Mouse (Mus musculus) heart, embryonic 16.5 days (tissue): ENCODE measurements around the gene Hes5. TPM values are rescaled to one million over a fixed set of nuclear protein-coding genes. Genes with fewer than 3 reads are reported as not detected.
A peak's percentile ranks its signal among the peaks of the same experiment; 100 is the strongest.

Source experiments
- ATAC-seq: fragments of 200-750 bp; cut with Nextera tagmentation; replicated peaks from 2 replicates; pipeline ENCODE4 v1.8.0; 2017; ENCODE audit warnings: moderate number of reproducible peaks; ENCODE audit not compliant: insufficient read depth, low FRiP score; ENCODE audit errors: extremely low read depth
- H3K27ac ChIP-seq: fragments of 300-500 bp; sonication (generic); 2 replicates; pipeline ENCODE4 v1.5.1; 2014; ENCODE audit warnings: mild to moderate bottlenecking, low read length, control low read depth, moderate library complexity
- H3K27me3 ChIP-seq: fragments of 300-500 bp; sonication (generic); 2 replicates; pipeline ENCODE4 v1.6.1; 2014; ENCODE audit warnings: low read length, mixed read lengths; ENCODE audit not compliant: control insufficient read depth, insufficient read depth
- H3K36me3 ChIP-seq: fragments of 300-500 bp; sonication (generic); 2 replicates; pipeline ENCODE4 v1.6.1; 2014; ENCODE audit not compliant: control insufficient read depth, insufficient read depth
- H3K4me1 ChIP-seq: fragments of 300-500 bp; sonication (generic); 2 replicates; pipeline ENCODE4 v1.6.1; 2014; ENCODE audit warnings: low read length, mixed read lengths; ENCODE audit not compliant: control insufficient read depth, insufficient read depth
- H3K4me2 ChIP-seq: fragments of 300-500 bp; sonication (generic); 2 replicates; pipeline ENCODE4 v1.6.1; 2014; ENCODE audit warnings: low read depth, mild to moderate bottlenecking, control low read depth, low read length
- H3K4me3 ChIP-seq: fragments of 300-500 bp; sonication (generic); 2 replicates; pipeline ENCODE4 v1.5.1; 2014; ENCODE audit warnings: mild to moderate bottlenecking, control low read depth, low read length
- H3K9ac ChIP-seq: fragments of 300-500 bp; sonication (generic); 2 replicates; pipeline ENCODE4 v1.6.1; 2014; ENCODE audit warnings: low read length, control low read depth
- H3K9me3 ChIP-seq: fragments of 300-500 bp; sonication (generic); replicated peaks from 2 replicates; pipeline ENCODE4 v1.6.1; 2016; ENCODE audit warnings: low read length; ENCODE audit not compliant: control insufficient read depth
- WGBS: fragments of 180-500 bp; shearing (Covaris S2); extraction: QIAGEN DNeasy Blood & Tissue Kit; methylation state at CpG from one replicate; pipeline ENCODE4 v1.1.7; 2014; 5-methylcytosine and 5-hydroxymethylcytosine counted together
- polyA plus RNA-seq: library from polyadenylated mRNA; unstranded; fragments of >200 nt; fragmentation: Nextera tagmentation; extraction: Ambion mirVana; gene quantifications from 2 replicates; pipeline ENCODE4 v1.2.1, GENCODE M21; 2015

The Hes5 gene
- polyA plus RNA-seq, 1 experiment from 2014 or later, result 0.29 TPM

DNA sequence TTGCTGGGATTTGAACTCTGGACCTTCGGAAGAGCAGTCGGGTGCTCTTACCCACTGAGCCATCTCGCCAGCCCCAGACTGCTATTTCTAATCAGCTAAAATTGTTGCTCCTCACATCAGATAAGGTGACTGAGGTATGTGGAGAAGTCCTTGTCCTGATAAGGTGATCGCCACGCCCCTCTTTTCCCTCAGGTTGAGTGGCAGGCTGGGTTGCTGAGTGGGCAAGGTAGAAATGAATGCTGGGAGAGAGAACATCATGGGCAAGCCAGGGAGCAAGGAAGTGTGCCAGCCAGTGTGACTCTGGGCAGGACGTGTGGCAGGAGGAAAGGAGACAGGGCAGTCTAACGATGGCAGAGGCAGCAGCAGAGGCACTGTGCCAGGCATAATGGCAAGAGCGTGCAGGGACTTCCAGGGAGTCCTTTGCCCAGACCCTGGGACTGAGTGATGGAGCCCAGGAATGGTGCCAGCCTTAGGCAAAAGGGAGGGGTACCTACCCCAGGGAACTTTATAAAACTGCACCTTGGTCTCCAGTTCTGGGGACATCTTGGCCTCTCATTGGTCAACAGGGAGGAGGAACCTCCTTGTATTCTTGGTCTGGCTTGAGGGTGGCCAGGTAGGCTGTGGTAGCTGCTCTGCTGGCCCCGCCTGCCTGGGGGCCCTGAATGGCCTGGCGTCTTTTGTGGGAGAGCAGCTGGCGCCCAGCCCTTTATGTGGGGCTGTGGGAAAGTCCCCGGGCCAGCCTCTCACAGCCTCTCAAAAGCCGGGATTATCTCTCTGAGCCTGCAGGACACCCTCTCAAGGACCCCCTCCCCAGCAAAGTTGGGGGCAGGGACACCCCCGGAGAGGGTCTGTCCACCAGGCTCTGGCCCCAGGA, 12.4 kb upstream of the Hes5 start:
- Histone ChIP-seq H3K27ac (no peak overlapping the region), H3K36me3 (no peaks in the 10 kb centered on the region), H3K4me3 (no peak overlapping the region), H3K4me1 (peaks cover 8% of the 10 kb centered on the region), H3K27me3 (peaks cover 47% of the 10 kb centered on the region), H3K9ac (no peak overlapping the region), H3K9me3 (no peaks in the 10 kb centered on the region), H3K4me2 (no peak overlapping the region)
- ATAC-seq, result no peak
- 42% methylated on average over 14 of the region's 14 CpGs for WGBS

DNA sequence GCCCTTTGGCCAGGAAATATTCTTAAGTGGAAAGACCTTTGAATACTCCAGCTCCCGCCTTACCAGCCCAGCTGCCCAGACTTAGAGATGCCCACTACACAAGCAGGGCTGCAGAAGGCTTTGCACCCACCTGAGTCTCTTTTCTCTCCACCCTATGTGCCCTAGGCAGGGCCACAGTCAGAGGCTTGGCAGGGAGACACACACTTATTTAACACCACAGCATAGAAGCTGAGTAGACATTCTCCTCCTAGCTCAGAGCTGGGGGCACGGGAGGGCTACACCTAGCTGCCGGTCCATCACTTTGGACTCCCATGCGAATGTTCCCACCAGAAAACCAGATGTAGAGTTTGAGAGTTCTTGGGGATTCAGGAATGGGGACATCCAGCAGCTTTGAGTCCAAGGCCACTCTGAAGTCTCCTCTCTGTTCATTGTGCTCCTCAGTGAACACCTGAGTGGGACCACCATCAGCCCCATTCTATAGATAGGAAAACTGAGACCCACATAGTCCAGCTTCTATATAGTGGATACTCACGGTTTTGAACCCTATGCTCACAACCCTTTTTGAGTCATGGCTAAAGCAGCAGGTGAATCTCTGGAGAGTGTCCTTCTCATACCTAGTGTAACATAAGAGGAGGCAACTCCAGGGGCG, 11.7 kb upstream of the Hes5 start:
- H3K36me3 ChIP-seq, result no peaks in the 10 kb centered on the region
- peaks cover 55% of the 10 kb centered on the region for H3K27me3 ChIP-seq
- H3K27ac ChIP-seq, result no peak overlapping the region
- H3K9ac ChIP-seq, result no peak overlapping the region
- H3K9me3 ChIP-seq, result no peaks in the 10 kb centered on the region
- WGBS, result 63% methylated on average over 6 of the region's 6 CpGs
- peaks cover 8% of the 10 kb centered on the region for H3K4me1 ChIP-seq
- H3K4me2 ChIP-seq, result no peak overlapping the region
- no peak for ATAC-seq
- H3K4me3 ChIP-seq, result no peak overlapping the region

DNA sequence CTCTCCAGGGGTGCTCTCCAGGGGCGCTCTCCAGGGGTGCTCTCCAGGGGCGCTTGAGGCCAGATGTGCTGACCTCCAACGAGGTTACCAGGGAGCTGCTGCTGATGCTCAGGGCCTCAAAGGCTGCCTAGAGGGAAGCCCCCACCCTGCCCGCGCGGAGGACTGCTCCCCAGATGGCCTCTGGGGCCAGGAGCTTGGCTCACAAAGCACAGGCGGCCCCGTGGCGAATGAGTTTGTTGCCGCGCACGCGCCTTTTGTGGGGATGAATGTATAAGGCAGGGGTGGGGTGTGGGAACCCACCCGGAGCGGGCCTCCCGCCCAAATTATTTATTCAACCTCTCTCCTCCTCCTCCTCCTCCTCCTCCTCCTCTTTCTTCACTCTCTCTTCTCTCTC, 11.1 kb upstream of the Hes5 start:
- Histone ChIP-seq H3K4me1 (peaks cover 8% of the 10 kb centered on the region), H3K4me2 (no peak overlapping the region), H3K36me3 (no peaks in the 10 kb centered on the region), H3K9me3 (no peaks in the 10 kb centered on the region), H3K27ac (no peak overlapping the region), H3K27me3 (peaks cover 60% of the 10 kb centered on the region), H3K9ac (no peak overlapping the region), H3K4me3 (no peak overlapping the region)
- ATAC-seq, result no peak
- WGBS, result 15% methylated on average over 16 of the region's 16 CpGs

DNA sequence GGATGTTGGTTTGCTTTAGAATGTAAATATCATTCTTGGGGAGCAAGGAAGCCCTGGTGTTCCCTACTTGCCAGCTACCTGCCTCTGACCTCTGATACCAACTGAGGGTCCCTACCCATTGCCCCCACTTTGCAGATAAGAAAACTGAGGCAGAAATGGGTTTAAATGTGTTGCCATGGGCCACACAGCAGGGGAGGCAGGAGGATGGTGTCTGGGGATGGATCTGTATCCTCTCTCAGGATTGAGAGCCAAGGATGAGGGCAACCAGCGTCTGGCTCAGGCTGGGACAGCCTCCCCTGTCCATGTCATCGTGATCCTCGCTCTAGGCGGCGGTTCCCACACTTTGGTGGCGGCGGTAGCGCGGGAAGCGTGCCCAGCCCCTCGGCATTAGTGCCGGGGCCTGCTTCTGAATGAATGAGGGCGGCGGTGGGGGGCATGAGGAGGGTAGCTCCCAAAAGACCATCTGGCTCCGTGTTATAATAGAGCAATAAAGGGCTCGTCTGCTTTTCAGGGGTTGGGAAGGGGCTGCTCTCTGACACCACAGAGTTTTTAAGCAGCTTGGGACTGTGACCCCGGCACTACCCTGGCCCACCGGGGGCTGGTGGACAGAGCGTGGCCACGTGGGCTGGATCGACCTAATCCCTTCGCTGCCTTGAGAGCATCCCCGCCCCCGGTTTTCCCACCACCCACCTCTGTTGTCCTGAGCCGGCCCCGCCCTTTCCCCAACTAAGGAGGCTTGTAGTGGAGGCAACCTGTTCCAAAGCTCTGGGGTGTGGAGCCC, 8.1 kb upstream of the Hes5 start:
- H3K4me3 ChIP-seq, result no peak overlapping the region

DNA sequence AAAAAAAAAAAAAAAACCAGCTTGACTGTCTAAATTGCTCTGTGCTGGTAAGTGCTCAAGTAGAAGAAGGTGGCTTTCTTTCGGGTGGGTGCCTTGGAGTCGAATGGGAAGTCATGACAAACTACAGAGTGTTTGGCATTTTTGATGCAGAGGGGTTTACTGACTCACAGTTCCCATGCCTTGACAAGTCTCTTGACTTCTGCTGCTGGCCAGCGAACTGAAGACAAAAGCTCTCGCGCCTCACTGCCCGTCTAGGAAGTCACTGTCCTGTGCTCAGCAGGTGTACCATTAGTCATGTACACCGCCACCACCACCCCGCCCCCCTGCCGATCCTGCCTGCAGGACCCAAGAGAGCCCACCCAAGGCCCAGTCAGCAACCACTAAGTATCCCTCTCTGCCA, 4.1 kb upstream of the Hes5 start:
- ATAC-seq, result no peak
- no peak overlapping the region for H3K9ac ChIP-seq
- H3K4me3 ChIP-seq, result no peak overlapping the region
- no peak overlapping the region for H3K27ac ChIP-seq
- 49% methylated on average over 9 of the region's 9 CpGs for WGBS
- H3K9me3 ChIP-seq, result no peaks in the 10 kb centered on the region
- peaks cover 20% of the 10 kb centered on the region for H3K4me1 ChIP-seq
- no peaks in the 10 kb centered on the region for H3K36me3 ChIP-seq
- H3K4me2 ChIP-seq, result no peak overlapping the region
- peaks cover 84% of the 10 kb centered on the region for H3K27me3 ChIP-seq

More for the DNA sequence above, 8.1 kb upstream of the Hes5 start:
- 4% methylated on average over 26 of the region's 26 CpGs for WGBS
- Histone ChIP-seq H3K4me1 (peaks cover 2% of the 10 kb centered on the region; the same call in 1 of the 2 replicates), H3K4me2 (no peak overlapping the region), H3K36me3 (no peaks in the 10 kb centered on the region), H3K9ac (no peak overlapping the region), H3K27ac (no peak overlapping the region), H3K9me3 (no peaks in the 10 kb centered on the region), H3K27me3 (peaks cover 79% of the 10 kb centered on the region)
- ATAC-seq, result no peak

DNA sequence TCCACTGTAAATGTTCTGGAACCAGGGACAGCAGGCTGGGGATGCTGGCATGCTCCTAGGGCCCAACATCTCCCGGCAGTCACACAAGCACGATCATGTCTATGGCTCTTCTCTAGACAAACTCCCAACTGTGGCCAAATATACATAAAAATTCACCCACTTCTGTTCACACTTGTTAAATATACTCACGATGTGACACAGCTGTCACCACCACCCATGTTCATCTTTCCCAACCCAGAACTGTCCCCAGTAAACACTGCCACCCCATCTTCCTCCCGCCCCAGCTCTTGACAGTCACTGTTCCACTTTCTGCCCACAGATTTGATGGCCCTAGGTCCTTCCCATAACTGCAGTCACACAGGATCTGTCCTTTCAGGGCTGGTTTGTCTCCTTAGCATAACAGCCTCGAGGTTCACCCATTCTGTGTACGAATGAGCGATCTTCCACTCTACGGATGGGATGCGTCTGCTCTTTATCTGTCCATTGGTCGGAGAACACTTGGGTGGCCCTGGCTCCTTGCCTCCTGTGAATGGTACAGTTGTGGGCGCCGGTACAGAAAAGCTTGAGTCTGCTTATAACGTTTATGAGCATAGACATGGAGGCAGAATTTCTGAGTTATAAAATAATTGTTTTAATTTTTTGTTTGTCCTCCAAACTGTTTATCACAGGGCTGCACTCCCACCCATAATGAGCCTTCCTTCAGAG, 3.3 kb upstream of the Hes5 start:
- Histone ChIP-seq H3K4me3 (no peak overlapping the region), H3K4me2 (no peak overlapping the region), H3K36me3 (no peaks in the 10 kb centered on the region), H3K4me1 (peaks cover 20% of the 10 kb centered on the region), H3K27me3 (peaks cover 85% of the 10 kb centered on the region), H3K9ac (no peak overlapping the region), H3K9me3 (no peaks in the 10 kb centered on the region), H3K27ac (no peak overlapping the region)
- no peak for ATAC-seq
- 44% methylated on average over 13 of the region's 13 CpGs for WGBS

DNA sequence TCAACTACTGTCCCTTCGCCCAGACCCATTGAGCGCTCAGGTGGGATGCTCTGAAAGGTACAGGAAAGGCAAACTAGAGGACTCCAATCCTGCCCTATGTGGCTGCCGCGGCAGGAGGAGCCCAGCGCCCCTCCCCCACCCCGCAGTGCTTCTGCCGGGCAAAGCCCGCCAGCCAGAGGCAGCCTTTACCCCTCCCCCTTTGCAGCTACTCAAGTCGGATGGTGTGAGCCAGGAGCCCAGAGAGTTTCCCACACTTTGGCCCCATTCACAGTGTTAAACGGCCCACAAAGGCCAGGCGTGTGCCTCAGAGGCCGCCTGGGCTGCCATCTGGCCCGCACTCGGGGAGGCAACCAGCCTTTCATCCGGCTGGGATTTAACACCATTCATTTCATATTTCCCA, 2.6 kb upstream of the Hes5 start:
- WGBS, result 3% methylated on average over 15 of the region's 15 CpGs
- Histone ChIP-seq H3K4me1 (peaks cover 23% of the 10 kb centered on the region), H3K27me3 (peaks cover 83% of the 10 kb centered on the region), H3K9ac (no peak overlapping the region), H3K4me3 (peak overlapping the region; percentile 8; the same call in 1 of the 2 replicates), H3K36me3 (no peaks in the 10 kb centered on the region), H3K4me2 (peak overlapping the region; percentile 33), H3K9me3 (no peaks in the 10 kb centered on the region), H3K27ac (no peak overlapping the region)
- ATAC-seq, result no peak

DNA sequence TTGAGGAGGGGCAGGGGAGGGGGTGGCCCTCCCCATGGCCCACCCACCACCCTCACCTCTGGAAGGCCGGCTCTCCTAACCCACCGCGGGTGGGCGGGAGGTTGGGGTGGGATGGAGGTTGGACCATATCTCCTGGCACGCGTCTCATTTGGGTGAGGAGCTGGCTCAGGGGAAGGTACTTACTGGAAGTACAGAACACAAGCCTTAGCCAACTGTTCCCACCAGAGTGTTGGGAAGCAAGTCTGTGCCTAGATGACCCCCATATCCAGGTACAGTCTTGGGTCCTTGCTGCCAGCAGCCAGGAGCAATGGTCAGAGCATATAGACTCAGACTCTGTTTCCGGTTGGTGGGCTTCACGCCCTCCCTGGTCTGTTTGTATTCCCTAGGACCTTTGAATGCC, 2.1 kb upstream of the Hes5 start:
- Histone ChIP-seq H3K4me1 (peaks cover 28% of the 10 kb centered on the region), H3K9me3 (no peaks in the 10 kb centered on the region), H3K27me3 (peaks cover 79% of the 10 kb centered on the region), H3K4me3 (no peak overlapping the region), H3K9ac (no peak overlapping the region), H3K27ac (no peak overlapping the region), H3K36me3 (no peaks in the 10 kb centered on the region), H3K4me2 (peak overlapping the region; percentile 33; the same call in 1 of the 2 replicates)
- WGBS, result 11% methylated on average over 8 of the region's 8 CpGs
- no peak for ATAC-seq
